Mouse (Mus musculus): ENCODE measurements around the gene Nsd1. TPM values are rescaled to one million over a fixed set of nuclear protein-coding genes. Genes with fewer than 3 reads are reported as not detected.

Nsd1 gene
- polyA plus RNA-seq, 1 experiment from 2014 or later: 52.7 TPM

- no peaks in the 10 kb centered on the region for H3K9me3 ChIP-seq (replicated peaks)
- H3K36me3 ChIP-seq: peaks cover 71% of the 10 kb centered on the region
Observed at GRCm38 (mm10) chr13:55318351-55318750, 108.8 kb downstream of the Nsd1 start.

GRCm38 (mm10) chr13:55319931-55320533, 110.5 kb downstream of the Nsd1 start, which contains the start of gene Prelid1:
Prelid1 (plus strand) TSS chr13:55320500.
- H3K27me3 ChIP-seq (replicated peaks): no peaks in the 10 kb centered on the region
- no peak for ATAC-seq (ENCODE audit: insufficient number of reproducible peaks, low FRiP score)
- peaks cover 35% of the 10 kb centered on the region for H3K4me1 ChIP-seq (replicated peaks)
- 67% methylated on average over 4 of the region's 4 CpGs for WGBS
- peak within 1 kb of the TSS; percentile 88 for H3K4me2 ChIP-seq
- peak within 1 kb of the TSS; percentile 70 for H3K4me3 ChIP-seq
- peak within 1 kb of the TSS; percentile 87 for H3K9ac ChIP-seq
- H3K27ac ChIP-seq (ENCODE audit: poor library complexity, severe bottlenecking): no peak within 1 kb of the TSS; the same call in 1 of the 2 replicates
- H3K9me3 ChIP-seq (replicated peaks): no peaks in the 10 kb centered on the region
- H3K36me3 ChIP-seq: peaks cover 70% of the 10 kb centered on the region

More at GRCm38 (mm10) chr13:55318351-55318750, 108.8 kb downstream of the Nsd1 start:
- WGBS: 82% methylated on average over 3 of the region's 3 CpGs
- no peak for ATAC-seq (ENCODE audit: insufficient number of reproducible peaks, low FRiP score)
- H3K4me1 ChIP-seq (replicated peaks): peaks cover 25% of the 10 kb centered on the region
- no peaks in the 10 kb centered on the region for H3K27me3 ChIP-seq (replicated peaks)
- H3K27ac ChIP-seq (ENCODE audit: poor library complexity, severe bottlenecking): no peak overlapping the region
- H3K4me3 ChIP-seq: no peak overlapping the region
- H3K4me2 ChIP-seq: no peak overlapping the region
- no peak overlapping the region for H3K9ac ChIP-seq

- H3K9me3 ChIP-seq (replicated peaks): no peaks in the 10 kb centered on the region
- peak within 1 kb of the TSS; percentile 85 for H3K27ac ChIP-seq (ENCODE audit: poor library complexity, severe bottlenecking)
- peaks cover 35% of the 10 kb centered on the region for H3K4me1 ChIP-seq (replicated peaks)
- peak within 1 kb of the TSS; percentile 70 for H3K4me3 ChIP-seq
- peak within 1 kb of the TSS; percentile 87 for H3K9ac ChIP-seq
- H3K4me2 ChIP-seq: peak within 1 kb of the TSS; percentile 88
- H3K27me3 ChIP-seq (replicated peaks): no peaks in the 10 kb centered on the region
- under 1% methylated on average over 73 of the region's 73 CpGs for WGBS
- ATAC-seq (ENCODE audit: insufficient number of reproducible peaks, low FRiP score): peak; percentile 93
- peaks cover 72% of the 10 kb centered on the region for H3K36me3 ChIP-seq
Observed at GRCm38 (mm10) chr13:55321434-55322129, 112.0 kb downstream of the Nsd1 start, which contains the start of gene Rab24. Rab24 (minus strand) TSS chr13:55321946.

- peak overlapping the region; percentile 70 for H3K4me3 ChIP-seq
- H3K4me2 ChIP-seq: peak overlapping the region; percentile 88
- no peaks in the 10 kb centered on the region for H3K9me3 ChIP-seq (replicated peaks)
- H3K36me3 ChIP-seq: peaks cover 66% of the 10 kb centered on the region
- no peak for ATAC-seq (ENCODE audit: insufficient number of reproducible peaks, low FRiP score)
- peak overlapping the region; percentile 85 for H3K27ac ChIP-seq (ENCODE audit: poor library complexity, severe bottlenecking)
- peaks cover 40% of the 10 kb centered on the region for H3K4me1 ChIP-seq (replicated peaks)
- under 1% methylated on average over 31 of the region's 31 CpGs for WGBS
- H3K9ac ChIP-seq: peak overlapping the region; percentile 87
- H3K27me3 ChIP-seq (replicated peaks): no peaks in the 10 kb centered on the region
Observed at GRCm38 (mm10) chr13:55322130-55322825, 112.7 kb downstream of the Nsd1 start.

- H3K4me3 ChIP-seq: no peak overlapping the region
- H3K4me2 ChIP-seq: no peak overlapping the region
- H3K4me1 ChIP-seq (replicated peaks): peaks cover 57% of the 10 kb centered on the region
- no peak overlapping the region for H3K9ac ChIP-seq
- H3K27me3 ChIP-seq (replicated peaks): no peaks in the 10 kb centered on the region
- H3K9me3 ChIP-seq (replicated peaks): no peaks in the 10 kb centered on the region
- H3K36me3 ChIP-seq: peaks cover 37% of the 10 kb centered on the region
- ATAC-seq (ENCODE audit: insufficient number of reproducible peaks, low FRiP score): no peak
- WGBS: 75% methylated on average over 11 of the region's 11 CpGs
- no peak overlapping the region for H3K27ac ChIP-seq (ENCODE audit: poor library complexity, severe bottlenecking)
Observed at GRCm38 (mm10) chr13:55325596-55325995, 116.0 kb downstream of the Nsd1 start.

- Histone ChIP-seq H3K9ac (0 out of 2 replicates have a peak overlapping the region, but pooled peaks have one; percentile 8), H3K27me3 (replicated peaks) (no peaks in the 10 kb centered on the region), H3K4me2 (0 out of 2 replicates have a peak overlapping the region, but pooled peaks have one; percentile 89), H3K9me3 (replicated peaks) (no peaks in the 10 kb centered on the region), H3K4me1 (replicated peaks) (peaks cover 56% of the 10 kb centered on the region), H3K4me3 (no peak overlapping the region), H3K36me3 (peaks cover 37% of the 10 kb centered on the region), H3K27ac (ENCODE audit: poor library complexity, severe bottlenecking) (no peak overlapping the region)
- WGBS: 51% methylated on average over 4 of the region's 4 CpGs
- no peak for ATAC-seq (ENCODE audit: insufficient number of reproducible peaks, low FRiP score)
Observed at GRCm38 (mm10) chr13:55327169-55327568, 117.6 kb downstream of the Nsd1 start.

GRCm38 (mm10) chr13:55327633-55328032, 118.1 kb downstream of the Nsd1 start:
- peaks cover 37% of the 10 kb centered on the region for H3K36me3 ChIP-seq
- no peak overlapping the region for H3K27ac ChIP-seq (ENCODE audit: poor library complexity, severe bottlenecking)
- H3K4me1 ChIP-seq (replicated peaks): peaks cover 55% of the 10 kb centered on the region
- H3K4me2 ChIP-seq: peak overlapping the region; percentile 89
- 0 out of 2 replicates have a peak overlapping the region, but pooled peaks have one; percentile 62 for H3K4me3 ChIP-seq
- peak; percentile 20; the same call in 1 of the 2 replicates for ATAC-seq (ENCODE audit: insufficient number of reproducible peaks, low FRiP score)
- WGBS: 59% methylated on average over 8 of the region's 8 CpGs
- H3K9me3 ChIP-seq (replicated peaks): no peaks in the 10 kb centered on the region
- H3K27me3 ChIP-seq (replicated peaks): no peaks in the 10 kb centered on the region
- no peak overlapping the region for H3K9ac ChIP-seq

- Histone ChIP-seq H3K4me1 (replicated peaks) (peaks cover 50% of the 10 kb centered on the region), H3K4me2 (peak overlapping the region; percentile 89), H3K36me3 (peaks cover 32% of the 10 kb centered on the region), H3K4me3 (peak overlapping the region; percentile 62), H3K27me3 (replicated peaks) (no peaks in the 10 kb centered on the region), H3K9ac (peak overlapping the region; percentile 70; the same call in 1 of the 2 replicates), H3K9me3 (replicated peaks) (no peaks in the 10 kb centered on the region), H3K27ac (ENCODE audit: poor library complexity, severe bottlenecking) (no peak overlapping the region)
- 74% methylated on average over 6 of the region's 6 CpGs for WGBS
- ATAC-seq (ENCODE audit: insufficient number of reproducible peaks, low FRiP score): no peak
Observed at GRCm38 (mm10) chr13:55328171-55328570, 118.6 kb downstream of the Nsd1 start.

- H3K9me3 ChIP-seq (replicated peaks): no peaks in the 10 kb centered on the region
- peak overlapping the region; percentile 89 for H3K4me2 ChIP-seq
- H3K27ac ChIP-seq (ENCODE audit: poor library complexity, severe bottlenecking): no peak overlapping the region
- WGBS: 79% methylated on average over 4 of the region's 4 CpGs
- H3K27me3 ChIP-seq (replicated peaks): no peaks in the 10 kb centered on the region
- H3K4me3 ChIP-seq: peak overlapping the region; percentile 62
- ATAC-seq (ENCODE audit: insufficient number of reproducible peaks, low FRiP score): no peak
- peaks cover 28% of the 10 kb centered on the region for H3K36me3 ChIP-seq
- peak overlapping the region; percentile 70 for H3K9ac ChIP-seq
- H3K4me1 ChIP-seq (replicated peaks): peaks cover 45% of the 10 kb centered on the region
Observed at GRCm38 (mm10) chr13:55328641-55329040, 119.1 kb downstream of the Nsd1 start.

GRCm38 (mm10) chr13:55329109-55329682, 119.6 kb downstream of the Nsd1 start:
- peak overlapping the region; percentile 53; the same call in 1 of the 2 replicates for H3K27ac ChIP-seq (ENCODE audit: poor library complexity, severe bottlenecking)
- peak overlapping the region; percentile 62 for H3K4me3 ChIP-seq
- under 1% methylated on average over 27 of the region's 29 CpGs for WGBS
- H3K27me3 ChIP-seq (replicated peaks): no peaks in the 10 kb centered on the region
- peak overlapping the region; percentile 89 for H3K4me2 ChIP-seq
- H3K36me3 ChIP-seq: peaks cover 22% of the 10 kb centered on the region
- peaks cover 40% of the 10 kb centered on the region for H3K4me1 ChIP-seq (replicated peaks)
- peak; percentile 37; the same call in 1 of the 2 replicates for ATAC-seq (ENCODE audit: insufficient number of reproducible peaks, low FRiP score)
- peak overlapping the region; percentile 70 for H3K9ac ChIP-seq
- no peaks in the 10 kb centered on the region for H3K9me3 ChIP-seq (replicated peaks)

All from heart, embryonic 12.5 days (tissue).